Mouse (Mus musculus) ZHBTc4 (cell line): ENCODE results near the gene Slc20a1.

Source experiments
- DNase-seq: peaks from one replicate; pipeline ENCODE4 v3.0.0-alpha.2; 2011; ENCODE audit warnings: low read depth, low spot score

Slc20a1 gene

GRCm38 (mm10) chr2:129252836-129253630 is 54.5 kb downstream of the Slc20a1 start:
- peak; percentile 80 for DNase-seq

- peak; percentile 36 for DNase-seq
These were observed 55.0 kb downstream of the Slc20a1 start for GRCm38 (mm10) chr2:129253631-129253970.

- DNase-seq: no peak
These were observed 55.5 kb downstream of the Slc20a1 start for GRCm38 (mm10) chr2:129254076-129254475.

- DNase-seq: no peak
These were observed 57.4 kb downstream of the Slc20a1 start for GRCm38 (mm10) chr2:129256006-129256405.

GRCm38 (mm10) chr2:129258056-129258455 is 59.5 kb downstream of the Slc20a1 start:
- no peak for DNase-seq

GRCm38 (mm10) chr2:129258475-129259211 is 60.1 kb downstream of the Slc20a1 start:
- peak; percentile 87 for DNase-seq

GRCm38 (mm10) chr2:129260646-129261045 is 62.1 kb downstream of the Slc20a1 start:
- DNase-seq: no peak
